Mouse (Mus musculus) heart, postnatal 14 days (tissue): Measurements from ENCODE around the gene Rabif. TPM values are rescaled to one million over a fixed set of nuclear protein-coding genes. Genes with fewer than 3 reads are reported as not detected.
"Not testable (repeated sequence)": the region's sequence is repeated elsewhere in the genome, so short reads cannot be mapped to it uniquely, and the experiment has no call there.

Source experiments
- DNase-seq, 2 experiments: peaks; one replicate each; pipeline ENCODE4 v3.0.0; 2021 to 2022
- intact Hi-C: fragments of 180-260 bp; cut with DNase I; formaldehyde crosslinking; loops from one replicate; pipeline ENCODE4 v1.15.1; 2025
- long read RNA-seq, 2 experiments: library from polyadenylated mRNA; stranded (forward); transcript quantifications; one replicate each; pipeline ENCODE4 v2.0.0; 2021
- total RNA-seq, 2 experiments: library from RNA; stranded (reverse); gene quantifications; 2 replicates each; pipeline ENCODE4 v1.2.3; 2021

Gene Rabif
- 10 to 100 TPM; 10.4 to 10.6 TPM for total RNA-seq
- long read RNA-seq, experiment 1, transcript Rabif-201 (2 exons, 2,861 nt) = major isoform, 50 of 53 reads
- long read RNA-seq, experiment 1, partial matches to known transcripts = 0 of 53 reads
- long read RNA-seq, experiment 1, other reads (novel, unspliced or antisense) = 3 of 53 reads
- long read RNA-seq, experiment 2, transcript Rabif-201 (2 exons, 2,861 nt) = major isoform, 37 of 38 reads
- long read RNA-seq, experiment 2, partial matches to known transcripts = 0 of 38 reads
- long read RNA-seq, experiment 2, other reads (novel, unspliced or antisense) = 1 of 38 reads

GRCm38 (mm10) chr1:134494428-134495215 lies at the start of gene Rabif:
Gene Rabif (plus strand): TSS chr1:134494648.
- DNase-seq = peak; percentile 99 to 100
- intact Hi-C loops = no loop called here

DNA sequence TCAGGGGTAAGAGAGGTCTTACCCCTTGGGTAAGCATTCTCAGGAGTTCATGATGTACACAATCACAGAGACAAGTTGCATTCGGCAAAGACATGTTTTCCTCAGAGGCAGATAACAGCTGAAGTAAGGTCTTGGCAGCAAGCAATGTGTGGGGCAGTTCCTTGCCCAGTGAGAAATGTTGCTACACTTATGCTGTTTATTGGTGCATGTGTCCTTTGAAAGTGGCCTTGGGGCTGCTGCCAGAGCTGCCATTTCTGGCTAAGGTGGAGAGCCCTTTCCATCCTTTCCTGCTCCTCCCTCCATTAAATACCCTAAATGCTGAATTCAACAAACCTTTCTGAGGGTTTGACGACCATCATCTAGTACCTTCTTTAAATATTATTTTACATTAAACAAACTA lies 49.0 kb upstream of the Rabif start:
- intact Hi-C loops = no loop called here
- DNase-seq = no peak

- intact Hi-C loops, DNase-seq: not testable (repeated sequence)
Measured at GRCm38 (mm10) chr1:134448537-134448936, 45.9 kb upstream of the Rabif start.

DNA sequence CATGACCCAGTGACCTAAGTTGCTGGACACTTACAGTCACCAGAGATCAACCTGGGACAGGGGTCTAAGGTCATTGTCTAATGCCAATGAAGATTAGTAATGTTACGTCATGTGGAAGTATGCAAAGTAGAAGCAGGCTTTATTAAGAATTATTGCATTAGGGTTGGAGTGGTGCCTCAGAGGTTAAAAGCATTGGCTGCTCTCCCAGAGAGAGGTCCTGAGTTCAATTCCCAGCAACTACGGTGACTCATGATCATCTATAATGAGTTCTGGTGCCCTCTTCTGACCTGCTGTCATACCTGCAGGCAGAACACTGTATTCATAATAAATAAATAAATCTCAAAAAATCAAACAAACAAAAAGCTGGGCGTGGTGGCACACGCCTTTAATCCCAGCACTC lies 44.2 kb upstream of the Rabif start:
- no peak for DNase-seq
- intact Hi-C loops = loop anchor here (2.0 kb wide), 1 partner anchor 81 kb away; no protein-coding TSS in a partner anchor

DNA sequence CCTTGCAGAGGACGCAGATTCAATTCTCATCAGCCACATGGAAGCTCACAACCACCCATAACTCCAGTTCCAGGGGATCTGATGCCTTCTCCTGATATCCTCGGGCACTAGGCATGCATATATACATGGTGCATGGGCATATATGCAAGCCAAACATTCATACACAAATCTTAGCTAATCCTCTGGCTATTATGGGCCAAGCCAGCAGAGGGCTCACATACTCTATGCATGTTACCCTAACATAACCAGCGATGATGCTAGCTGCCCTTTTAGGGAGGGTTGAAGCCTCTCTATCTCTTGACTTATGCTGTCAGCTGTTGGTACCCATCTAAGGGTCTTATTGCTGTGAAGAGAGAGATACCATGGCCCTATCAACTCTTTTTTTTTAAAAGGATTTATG lies 43.5 kb upstream of the Rabif start:
- intact Hi-C loops = loop anchor here (2.0 kb wide), 1 partner anchor 82 kb away; no protein-coding TSS in a partner anchor
- peak; percentile 33 to 63 for DNase-seq

DNA sequence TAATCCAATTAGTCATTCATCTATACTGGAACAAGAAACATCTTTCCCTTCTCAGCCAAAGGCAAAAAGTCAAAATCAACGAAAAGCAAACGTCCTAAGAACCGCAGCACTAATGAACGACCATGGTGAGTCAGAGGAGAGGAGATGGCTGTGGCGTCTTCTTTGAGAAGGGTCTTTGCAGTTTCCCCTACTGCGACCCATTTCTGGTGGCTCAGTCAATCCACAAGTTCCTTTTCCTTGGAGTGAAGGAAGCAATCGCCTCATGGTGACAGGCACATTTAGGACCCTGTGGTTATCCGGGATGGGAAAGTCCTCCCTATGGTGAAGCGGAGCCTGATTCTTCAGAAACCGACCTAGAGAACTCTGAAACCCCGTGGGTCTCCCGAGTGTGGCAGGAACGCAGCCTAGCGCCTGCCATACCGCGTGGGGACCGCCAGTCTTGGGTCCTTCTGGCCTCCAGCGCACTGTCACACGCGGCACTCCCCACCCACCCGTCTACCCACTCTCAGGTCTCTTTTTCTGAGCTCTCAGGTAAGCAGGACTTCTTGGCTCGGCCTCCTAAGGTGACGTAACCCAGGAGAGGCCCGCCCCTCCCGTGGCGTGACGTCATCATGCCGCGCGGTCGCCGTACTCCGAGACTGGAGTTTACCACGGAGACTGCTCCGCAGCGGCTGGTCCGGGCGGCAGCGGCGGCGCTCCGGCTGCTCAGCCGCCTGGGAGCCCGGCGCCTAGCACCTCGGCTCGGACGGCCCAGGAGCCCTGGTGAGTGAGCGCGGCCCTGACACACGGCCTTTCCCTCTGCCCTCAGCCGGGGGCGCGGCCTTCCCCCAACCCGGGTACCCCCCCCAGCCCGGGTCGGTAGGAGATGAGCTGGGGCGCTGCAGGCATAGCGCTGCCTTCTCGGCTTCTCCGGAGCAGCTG lies 39.3 kb upstream of the Rabif start, which contains the start of gene Klhl12:
Gene Klhl12 (plus strand): TSS at position 628 of the 921 bp plus-strand sequence.
- peak; percentile 92 to 97 for DNase-seq
- intact Hi-C loops = loop anchor here (1.0 kb wide), 1 partner anchor 94 kb away; the partner anchor contains the start of gene Tmem183a

DNA sequence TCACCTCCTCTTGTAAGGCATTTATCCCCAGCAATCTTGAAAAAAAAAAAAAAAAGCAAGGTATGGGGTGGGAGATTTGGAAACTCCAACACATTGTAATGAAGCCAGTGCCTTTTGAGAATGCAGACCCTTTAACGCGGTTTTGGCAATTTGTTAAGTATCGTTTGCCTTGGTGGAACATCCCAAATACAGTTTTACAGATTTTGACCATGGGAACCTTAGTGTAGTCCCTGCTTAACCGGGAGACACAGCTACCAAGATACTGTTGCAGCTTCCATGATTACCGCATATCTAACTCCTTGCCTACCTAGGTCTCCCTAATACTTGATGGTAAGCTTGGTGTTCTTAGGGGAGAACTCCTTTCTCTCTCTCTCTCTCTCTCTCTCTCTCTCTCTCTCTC lies 38.4 kb upstream of the Rabif start:
- DNase-seq = no peak
- intact Hi-C loops = no loop called here

DNA sequence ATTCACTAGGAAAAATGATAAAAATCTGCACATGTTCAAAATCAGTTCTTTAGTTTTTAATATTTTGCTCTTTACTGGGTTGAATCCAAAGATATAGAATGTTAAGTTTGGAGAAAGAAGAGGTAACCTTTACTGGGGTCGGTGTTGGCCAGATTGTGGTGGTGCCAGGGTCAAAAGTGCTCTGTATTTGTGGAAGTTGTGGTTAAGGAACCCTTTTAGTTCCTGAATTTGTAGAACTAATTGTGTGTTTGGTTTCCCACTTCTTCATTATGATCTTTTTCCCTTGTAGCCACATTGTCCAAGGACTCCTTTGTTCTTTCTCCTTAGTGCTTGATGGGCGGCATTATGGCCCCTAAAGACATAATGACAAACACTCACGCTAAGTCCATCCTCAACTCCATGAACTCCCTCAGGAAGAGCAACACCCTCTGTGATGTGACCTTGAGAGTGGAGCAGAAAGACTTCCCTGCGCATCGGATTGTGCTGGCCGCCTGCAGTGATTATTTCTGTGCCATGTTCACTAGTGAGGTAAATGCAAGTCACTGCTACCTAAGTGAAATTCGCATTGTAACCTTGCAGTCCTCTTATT lies 36.2 kb upstream of the Rabif start:
- DNase-seq = no peak
- intact Hi-C loops = no loop called here

GRCm38 (mm10) chr1:134460294-134461284 lies 33.9 kb upstream of the Rabif start:
- DNase-seq = no peak
- intact Hi-C loops = no loop called here

GRCm38 (mm10) chr1:134484623-134485022 lies 9.8 kb upstream of the Rabif start:
- DNase-seq = no peak
- intact Hi-C loops = no loop called here

DNA sequence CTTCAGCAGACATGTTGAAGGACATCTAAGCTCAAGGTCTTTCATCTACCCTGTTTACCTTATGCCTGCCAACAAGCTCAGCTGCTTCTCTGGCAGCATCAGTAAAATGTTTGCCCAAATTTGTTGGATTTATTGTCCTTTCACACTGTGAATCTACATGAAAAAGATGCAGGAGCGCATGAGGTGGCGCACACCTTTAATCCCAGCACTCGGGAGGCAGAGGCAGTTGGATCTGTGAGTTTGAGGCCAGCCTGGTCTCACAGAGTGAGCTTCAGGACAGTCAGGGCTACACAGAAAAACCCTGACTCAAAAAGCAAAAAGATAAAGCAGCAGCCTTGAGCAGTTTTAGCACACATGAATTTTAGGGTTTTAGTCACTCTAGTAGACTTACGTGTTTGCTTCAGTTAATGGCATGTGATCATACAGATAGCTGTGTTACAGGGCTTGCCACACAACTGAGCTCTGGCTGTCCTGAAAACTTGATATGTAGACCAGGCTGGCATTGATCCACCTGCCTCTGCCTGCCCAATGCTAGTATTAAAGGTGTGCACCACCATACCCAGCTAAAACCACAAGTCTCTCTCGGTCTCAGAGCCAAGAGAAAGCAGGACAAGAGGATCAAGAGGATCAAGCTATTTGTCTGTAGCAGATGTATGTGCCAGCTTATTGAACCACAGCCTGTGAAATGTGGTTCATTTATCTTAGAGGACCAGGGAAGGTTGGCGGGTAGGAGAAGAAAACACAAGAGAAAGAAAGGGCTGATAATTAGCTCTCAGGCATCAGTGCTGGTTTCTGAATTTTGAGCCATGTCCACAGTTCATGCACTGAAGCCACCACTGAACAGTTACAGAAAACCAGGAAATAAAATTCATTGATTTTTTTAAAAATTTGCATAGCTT lies 3.3 kb upstream of the Rabif start:
- no peak for DNase-seq
- intact Hi-C loops = no loop called here

GRCm38 (mm10) chr1:134492276-134492675 lies 2.2 kb upstream of the Rabif start:
- intact Hi-C loops = no loop called here
- DNase-seq = no peak

- no peak for DNase-seq
- intact Hi-C loops = no loop called here
Measured at GRCm38 (mm10) chr1:134493496-134493895, 952 bp upstream of the Rabif start.

GRCm38 (mm10) chr1:134493956-134494355 lies 492 bp upstream of the Rabif start:
- intact Hi-C loops = no loop called here

DNA sequence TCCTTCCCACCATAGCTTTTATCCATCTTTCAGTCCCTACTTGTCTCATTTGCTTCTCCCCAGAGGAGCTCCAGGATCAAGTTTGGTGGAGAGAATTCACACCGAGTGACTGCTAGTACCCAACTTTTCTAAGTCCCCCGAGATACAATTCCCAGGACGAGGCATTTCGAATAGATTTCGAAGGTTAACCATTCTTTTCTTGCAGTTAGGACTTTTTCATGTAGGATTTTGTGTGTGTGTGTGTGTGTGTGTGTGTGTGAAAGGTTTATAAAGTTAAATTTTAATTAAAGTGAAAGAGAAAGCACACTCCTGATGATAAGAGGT lies 730 bp downstream of the Rabif start:
- intact Hi-C loops = no loop called here

More at GRCm38 (mm10) chr1:134493956-134494355, 492 bp upstream of the Rabif start:
- DNase-seq = no peak

DNA sequence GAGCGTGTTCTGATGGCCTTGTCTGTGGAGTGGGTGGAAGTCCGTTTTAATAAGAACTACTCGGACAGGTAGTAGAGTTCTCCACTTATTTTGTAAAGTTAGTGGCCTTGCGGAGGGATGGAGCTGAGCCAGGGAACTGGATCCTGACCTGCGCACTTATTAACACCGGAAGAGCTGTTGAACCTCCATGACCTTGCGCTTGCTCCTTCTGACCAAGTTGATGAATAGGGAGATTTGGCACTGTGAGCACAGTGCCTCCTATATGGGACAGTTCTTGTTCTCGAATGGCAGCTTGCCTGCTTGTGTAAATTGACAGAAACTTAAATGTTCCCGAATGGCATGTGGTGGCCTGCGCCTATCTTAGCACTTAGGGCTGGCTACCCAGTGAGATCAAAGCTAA lies 1.5 kb downstream of the Rabif start:
- no peak for DNase-seq
- intact Hi-C loops = no loop called here

More for the DNA sequence above, 730 bp downstream of the Rabif start:
- DNase-seq = no peak

DNA sequence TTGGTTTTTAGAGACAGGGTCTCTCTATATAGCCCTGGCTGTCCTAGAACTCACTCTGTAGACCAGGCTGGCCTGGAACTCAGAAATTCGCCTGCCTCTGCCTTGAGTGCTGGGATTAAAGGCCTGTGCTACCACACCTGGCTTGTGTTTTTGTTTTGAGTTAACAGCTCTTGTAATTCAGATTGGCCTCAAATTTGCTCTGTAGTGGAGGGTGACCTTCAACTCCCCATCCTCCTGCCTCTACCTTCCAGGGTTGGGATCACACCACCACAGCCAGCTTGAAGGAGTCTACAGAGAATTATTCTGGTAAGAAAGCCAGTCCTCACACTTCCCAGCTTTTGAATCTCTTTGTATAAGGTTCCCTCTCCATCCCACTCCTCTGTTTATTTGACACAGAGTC lies 6.5 kb downstream of the Rabif start:
- intact Hi-C loops = no loop called here
- no peak for DNase-seq

DNA sequence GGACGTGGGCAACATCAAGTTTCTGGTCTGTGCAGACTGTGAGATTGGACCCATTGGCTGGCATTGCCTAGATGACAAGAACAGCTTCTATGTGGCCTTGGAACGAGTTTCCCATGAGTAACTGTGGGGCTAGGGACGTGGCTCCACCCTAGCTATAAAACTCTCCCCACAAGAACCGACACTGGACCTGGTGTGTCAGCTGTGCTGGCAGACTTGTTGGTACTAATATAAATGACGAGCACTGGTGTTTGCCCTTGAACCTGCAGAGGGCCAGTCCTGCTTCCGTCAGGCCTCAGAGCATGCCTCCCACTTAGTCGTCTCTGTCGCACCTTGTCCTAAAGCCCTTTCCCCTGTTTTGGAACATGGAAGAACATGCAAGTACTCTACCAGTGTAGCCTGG lies 11.8 kb downstream of the Rabif start:
- intact Hi-C loops = no loop called here

More for the DNA sequence above, 11.8 kb downstream of the Rabif start:
- DNase-seq = no peak
